Mouse (Mus musculus) neural tube, embryonic 14.5 days (tissue): ENCODE results near the gene Cox4i2. TPM values are rescaled to one million over a fixed set of nuclear protein-coding genes. Genes with fewer than 3 reads are reported as not detected.

ENCODE experiments used
- ATAC-seq: fragments of 200-750 bp; cut with Nextera tagmentation; 2 replicates; pipeline ENCODE4 v1.8.0; 2017; ENCODE audit warnings: low read depth, mild to moderate bottlenecking, moderate TSS enrichment, moderate library complexity
- H3K27ac ChIP-seq: fragments of 300-500 bp; sonication (generic); 2 replicates; pipeline ENCODE4 v1.5.1; 2014; ENCODE audit warnings: low read depth, mild to moderate bottlenecking, control low read depth, low read length, moderate library complexity, mixed read lengths
- H3K27me3 ChIP-seq: fragments of 300-500 bp; sonication (generic); 2 replicates; pipeline ENCODE4 v1.6.1; 2014; ENCODE audit warnings: low read length; ENCODE audit not compliant: control insufficient read depth, insufficient read depth
- H3K36me3 ChIP-seq: fragments of 300-500 bp; sonication (generic); 2 replicates; pipeline ENCODE4 v1.6.1; 2014; ENCODE audit warnings: low read length, mixed read lengths; ENCODE audit not compliant: control insufficient read depth, insufficient read depth
- H3K4me1 ChIP-seq: fragments of 300-500 bp; sonication (generic); 2 replicates; pipeline ENCODE4 v1.6.1; 2014; ENCODE audit warnings: low read length; ENCODE audit not compliant: control insufficient read depth, insufficient read depth
- H3K4me2 ChIP-seq: fragments of 300-500 bp; sonication (generic); 2 replicates; pipeline ENCODE4 v1.6.1; 2014; ENCODE audit warnings: mild to moderate bottlenecking, low read depth, low read length, control low read depth
- H3K4me3 ChIP-seq: fragments of 300-500 bp; sonication (generic); 2 replicates; pipeline ENCODE4 v1.5.1; 2014; ENCODE audit warnings: low read depth, low read length, control low read depth, mixed read lengths
- H3K9ac ChIP-seq: fragments of 300-500 bp; sonication (generic); replicated peaks from 2 replicates; pipeline ENCODE4 v1.6.1; 2014; ENCODE audit warnings: low read depth, mild to moderate bottlenecking, control low read depth, low read length, mixed read lengths
- H3K9me3 ChIP-seq: fragments of 300-500 bp; sonication (generic); 2 replicates; pipeline ENCODE4 v1.6.1; 2016; ENCODE audit warnings: low read length; ENCODE audit not compliant: control insufficient read depth
- WGBS: fragments of 180-500 bp; shearing (Covaris S2); extraction: QIAGEN DNeasy Blood & Tissue Kit; methylation state at CpG from one replicate; pipeline ENCODE4 v1.1.7; 2014; 5-methylcytosine and 5-hydroxymethylcytosine counted together
- polyA plus RNA-seq: library from polyadenylated mRNA; unstranded; fragments of >200 nt; fragmentation: Nextera tagmentation; extraction: Ambion mirVana; gene quantifications from 2 replicates; pipeline ENCODE4 v1.2.1, GENCODE M21; 2014

Cox4i2 gene
- 3.6 and 4.5 TPM in 2 replicates for polyA plus RNA-seq

- no peaks in the 10 kb centered on the region for H3K36me3 ChIP-seq
- ATAC-seq: no peak
- 5% methylated on average over 30 of the region's 30 CpGs for WGBS
These were observed at the start of gene Cox4i2 for GRCm38 (mm10) chr2:152753944-152754711. Gene Cox4i2 (plus strand): TSS chr2:152754173.

GRCm38 (mm10) chr2:152704256-152704605 lies 49.7 kb upstream of the Cox4i2 start:
- peaks cover 55% of the 10 kb centered on the region for H3K36me3 ChIP-seq
- WGBS: 88% methylated on average over 5 of the region's 5 CpGs
- no peak for ATAC-seq

More at GRCm38 (mm10) chr2:152753944-152754711, at the start of gene Cox4i2:
- no peaks in the 10 kb centered on the region for H3K27me3 ChIP-seq
- H3K27ac ChIP-seq: no peak within 1 kb of the TSS
- H3K9ac ChIP-seq: no peak within 1 kb of the TSS; the same call in 1 of the 2 replicates
- no peaks in the 10 kb centered on the region for H3K9me3 ChIP-seq
- peaks cover 4% of the 10 kb centered on the region; the same call in 1 of the 2 replicates for H3K4me1 ChIP-seq
- no peak within 1 kb of the TSS for H3K4me3 ChIP-seq
- H3K4me2 ChIP-seq: peak within 1 kb of the TSS; percentile 9; the same call in 1 of the 2 replicates

GRCm38 (mm10) chr2:152704811-152705370 lies 49.1 kb upstream of the Cox4i2 start:
- 92% methylated on average over 14 of the region's 14 CpGs for WGBS
- no peak for ATAC-seq
- H3K27ac ChIP-seq: peak overlapping the region; percentile 76; the same call in 1 of the 2 replicates
- H3K9ac ChIP-seq: no peak overlapping the region
- H3K9me3 ChIP-seq: no peaks in the 10 kb centered on the region
- H3K27me3 ChIP-seq: no peaks in the 10 kb centered on the region
- H3K4me1 ChIP-seq: peaks cover 11% of the 10 kb centered on the region; the same call in 1 of the 2 replicates
- peaks cover 52% of the 10 kb centered on the region for H3K36me3 ChIP-seq
- H3K4me2 ChIP-seq: no peak overlapping the region
- H3K4me3 ChIP-seq: no peak overlapping the region

More at GRCm38 (mm10) chr2:152704256-152704605, 49.7 kb upstream of the Cox4i2 start:
- H3K4me2 ChIP-seq: no peak overlapping the region
- H3K27me3 ChIP-seq: no peaks in the 10 kb centered on the region
- H3K27ac ChIP-seq: no peak overlapping the region
- no peak overlapping the region for H3K4me3 ChIP-seq
- H3K9ac ChIP-seq: no peak overlapping the region
- no peaks in the 10 kb centered on the region for H3K9me3 ChIP-seq
- peaks cover 11% of the 10 kb centered on the region; the same call in 1 of the 2 replicates for H3K4me1 ChIP-seq

- no peaks in the 10 kb centered on the region for H3K9me3 ChIP-seq
- no peaks in the 10 kb centered on the region for H3K27me3 ChIP-seq
- H3K4me3 ChIP-seq: no peak overlapping the region
- H3K36me3 ChIP-seq: peaks cover 41% of the 10 kb centered on the region
- no peak overlapping the region for H3K4me2 ChIP-seq
- peak; percentile 47; the same call in 1 of the 2 replicates for ATAC-seq
- no peak overlapping the region for H3K9ac ChIP-seq
- 48% methylated on average over 22 of the region's 22 CpGs for WGBS
- H3K27ac ChIP-seq: peak overlapping the region; percentile 76
- H3K4me1 ChIP-seq: peaks cover 11% of the 10 kb centered on the region; the same call in 1 of the 2 replicates
These were observed 47.9 kb upstream of the Cox4i2 start for GRCm38 (mm10) chr2:152705993-152706571.

- peak overlapping the region; percentile 29 for H3K4me3 ChIP-seq
- 0 out of 2 replicates have a peak, but pooled peaks have one; percentile 6 for ATAC-seq
- peaks cover 11% of the 10 kb centered on the region; the same call in 1 of the 2 replicates for H3K4me1 ChIP-seq
- H3K4me2 ChIP-seq: peak overlapping the region; percentile 42
- peak overlapping the region; percentile 59 for H3K9ac ChIP-seq
- H3K27ac ChIP-seq: peak overlapping the region; percentile 76
- H3K36me3 ChIP-seq: peaks cover 32% of the 10 kb centered on the region
- H3K9me3 ChIP-seq: no peaks in the 10 kb centered on the region
- 19% methylated on average over 7 of the region's 7 CpGs for WGBS
- H3K27me3 ChIP-seq: no peaks in the 10 kb centered on the region
These were observed 46.8 kb upstream of the Cox4i2 start for GRCm38 (mm10) chr2:152707186-152707585.

- H3K4me3 ChIP-seq: peak overlapping the region; percentile 29
- peak overlapping the region; percentile 59 for H3K9ac ChIP-seq
- peaks cover 11% of the 10 kb centered on the region; the same call in 1 of the 2 replicates for H3K4me1 ChIP-seq
- peak overlapping the region; percentile 42 for H3K4me2 ChIP-seq
- WGBS: 4% methylated on average over 25 of the region's 31 CpGs
- peak; percentile 90 for ATAC-seq
- H3K27me3 ChIP-seq: no peaks in the 10 kb centered on the region
- peak overlapping the region; percentile 76 for H3K27ac ChIP-seq
- peaks cover 32% of the 10 kb centered on the region for H3K36me3 ChIP-seq
- H3K9me3 ChIP-seq: no peaks in the 10 kb centered on the region
These were observed 46.3 kb upstream of the Cox4i2 start for GRCm38 (mm10) chr2:152707627-152708026.

- peaks cover 20% of the 10 kb centered on the region for H3K36me3 ChIP-seq
- H3K4me2 ChIP-seq: no peak overlapping the region
- ATAC-seq: no peak
- H3K9ac ChIP-seq: no peak overlapping the region
- H3K27me3 ChIP-seq: no peaks in the 10 kb centered on the region
- peaks cover 11% of the 10 kb centered on the region; the same call in 1 of the 2 replicates for H3K4me1 ChIP-seq
- H3K27ac ChIP-seq: no peak overlapping the region
- H3K4me3 ChIP-seq: no peak overlapping the region
- no peaks in the 10 kb centered on the region for H3K9me3 ChIP-seq
- WGBS: 90% methylated on average over 5 of the region's 5 CpGs
These were observed 44.9 kb upstream of the Cox4i2 start for GRCm38 (mm10) chr2:152709066-152709465.

GRCm38 (mm10) chr2:152716241-152716772 lies 37.7 kb upstream of the Cox4i2 start:
- no peak overlapping the region for H3K27ac ChIP-seq
- ATAC-seq: no peak
- H3K9me3 ChIP-seq: no peaks in the 10 kb centered on the region
- H3K27me3 ChIP-seq: no peaks in the 10 kb centered on the region
- no peak overlapping the region for H3K4me3 ChIP-seq
- no peaks in the 10 kb centered on the region for H3K36me3 ChIP-seq
- H3K4me2 ChIP-seq: no peak overlapping the region
- H3K9ac ChIP-seq: no peak overlapping the region
- WGBS: 63% methylated on average over 6 of the region's 6 CpGs
- H3K4me1 ChIP-seq: no peaks in the 10 kb centered on the region
